In genomic region chr5:122300071-122300518, GRCm38 (mm10) we compare ENCODE assay signal across 19 mouse cellular contexts. TPM values are rescaled to one million over a fixed set of nuclear protein-coding genes. Genes with fewer than 3 reads are reported as not detected.
DNase-seq lines count a peak whose midpoint lies in the region; ATAC-seq and TF ChIP-seq lines count a peak whose summit lies in the region.
"Had no signal": no experiment of that assay in that cellular context is flagged by ENCODE, and none has a peak within 500 bp of the region (broad histone marks: within the 10 kb centered on the region; RNA-seq: fewer than 3 reads in every experiment).

No protein-coding gene starts in this region.

- no peak for TF ChIP-seq CTCF in heart, postnatal 0 days (IDR thresholded peaks at IDR 0.05; ENCODE audit: low read depth)

- WGBS in heart, postnatal 0 days, result 72% methylated on average over 6 of the region's 6 CpGs
- 85% methylated on average over 6 of the region's 6 CpGs for WGBS in heart, embryonic 12.5 days

- H3K4me3 ChIP-seq in heart, postnatal 0 days (ENCODE audit: low read depth, low read length), result no peak overlapping the region
- H3K4me3 ChIP-seq in heart, embryonic 12.5 days, result no peak overlapping the region
- H3K4me3 ChIP-seq: erythroblast, embryonic 14.5 days; left cerebral cortex, adult 2 months; neural tube, embryonic 15.5 days; stomach, embryonic 15.5 days had no signal

- peak overlapping the region; percentile 20; the same call in 1 of the 2 replicates for H3K27ac ChIP-seq in heart, postnatal 0 days (ENCODE audit: low read depth)
- H3K27ac ChIP-seq in heart, embryonic 12.5 days (ENCODE audit: poor library complexity, severe bottlenecking), result no peak overlapping the region
- H3K27ac ChIP-seq: left cerebral cortex, adult 2 months; neural tube, embryonic 15.5 days; stomach, embryonic 15.5 days had no signal

- peak; percentile 66 for DNase-seq in cerebellum, adult 11-12 months
- DNase-seq in cerebellum, adult 8-10 months, result no peak
- no peak for DNase-seq in heart, postnatal 0 days (ENCODE audit: low spot score)
- DNase-seq in brain, adult 2 months (ENCODE audit: low read depth, low spot score), result peak; percentile 89
- peak; percentile 60 for DNase-seq in skeletal muscle tissue, adult 2 months (ENCODE audit: low read depth, low spot score)
- DNase-seq in kidney, adult 18-20 months, result no peak
- DNase-seq: adrenal gland, postnatal 10 days; heart, postnatal 14 days; kidney, adult 9 months; lung, adult 18-20 months; lung, postnatal 36 days had no signal

- H3K4me1 ChIP-seq in heart, postnatal 0 days (ENCODE audit: control insufficient read depth, insufficient read depth), result peaks cover 33% of the 10 kb centered on the region
- H3K4me1 ChIP-seq in heart, embryonic 12.5 days (replicated peaks), result peaks cover 55% of the 10 kb centered on the region

- ATAC-seq in heart, postnatal 0 days (ENCODE audit: insufficient read depth, low read depth), result no peak
- ATAC-seq in heart, embryonic 12.5 days (ENCODE audit: insufficient number of reproducible peaks, low FRiP score), result no peak
- ATAC-seq in inflammation-experienced regulatory T-cells, adult 6 months, result no peak
- ATAC-seq: hindbrain, embryonic 16.5 days had no signal

- H3K9ac ChIP-seq in heart, postnatal 0 days (replicated peaks; ENCODE audit: low read depth, low read length), result no peak overlapping the region
- no peak overlapping the region for H3K9ac ChIP-seq in heart, embryonic 12.5 days
- H3K9ac ChIP-seq: neural tube, embryonic 15.5 days; stomach, embryonic 15.5 days had no signal

- H3K27me3 ChIP-seq in heart, postnatal 0 days (ENCODE audit: control insufficient read depth, insufficient read depth, low read length), result no peaks in the 10 kb centered on the region
- H3K27me3 ChIP-seq in heart, embryonic 12.5 days (replicated peaks), result no peaks in the 10 kb centered on the region
- H3K27me3 ChIP-seq: neural tube, embryonic 15.5 days; stomach, embryonic 15.5 days had no signal

- no peak for TF ChIP-seq EP300 in heart, postnatal 0 days (IDR thresholded peaks at IDR 0.05; ENCODE audit: low read depth)

- no peaks in the 10 kb centered on the region; the same call in 1 of the 2 replicates for H3K36me3 ChIP-seq in heart, postnatal 0 days (replicated peaks; ENCODE audit: control insufficient read depth, insufficient read depth, low read length)
- peaks cover 4% of the 10 kb centered on the region; the same call in 1 of the 2 replicates for H3K36me3 ChIP-seq in heart, embryonic 12.5 days
- H3K36me3 ChIP-seq: neural tube, embryonic 15.5 days; stomach, embryonic 15.5 days had no signal

- H3K4me2 ChIP-seq in heart, postnatal 0 days (ENCODE audit: low read depth, low read length), result no peak overlapping the region
- H3K4me2 ChIP-seq in heart, embryonic 12.5 days, result no peak overlapping the region
- H3K4me2 ChIP-seq: midbrain, embryonic 11.5 days; neural tube, embryonic 15.5 days; stomach, embryonic 15.5 days had no signal

- H3K9me3 ChIP-seq in heart, postnatal 0 days (replicated peaks; ENCODE audit: control insufficient read depth, low read length), result no peaks in the 10 kb centered on the region
- H3K9me3 ChIP-seq in heart, embryonic 12.5 days (replicated peaks), result no peaks in the 10 kb centered on the region
- H3K9me3 ChIP-seq: neural tube, embryonic 15.5 days; stomach, embryonic 15.5 days had no signal

RNA-seq across cellular contexts. Expression of gene Pptc7, which starts 15.9 kb away (rescaled TPM):
- 33.9 and 40.3 TPM in 2 replicates for total RNA-seq in heart, postnatal 0 days (2014; rRNA removed; ENCODE audit: low replicate concordance)
- polyA plus RNA-seq in heart, postnatal 0 days (2015; fragmentation: Nextera tagmentation; extraction: Ambion mirVana), result 16.8 and 20.5 TPM in 2 replicates
- 13.4 and 14.3 TPM in 2 replicates for polyA plus RNA-seq in heart, embryonic 12.5 days (2016; fragmentation: Nextera tagmentation; extraction: Ambion mirVana)
- polyA plus RNA-seq in inflammation-experienced regulatory T-cells, adult 6 months (2017; shearing (Covaris generic)), result 10 to 100 TPM in 2 of 3 experiments, 1 to 10 TPM in 1; 9.6 to 21.6 (median 20.9) TPM

RNA-seq across cellular contexts. Expression of gene Tctn1, which starts 35.8 kb away (rescaled TPM):
- total RNA-seq in heart, postnatal 0 days (2014; rRNA removed; ENCODE audit: low replicate concordance), result 5.7 and 21.6 TPM in 2 replicates
- polyA plus RNA-seq in heart, postnatal 0 days (2015; fragmentation: Nextera tagmentation; extraction: Ambion mirVana), result 2.3 TPM in 2 replicates
- 2.7 and 3.2 TPM in 2 replicates for polyA plus RNA-seq in heart, embryonic 12.5 days (2016; fragmentation: Nextera tagmentation; extraction: Ambion mirVana)
- polyA plus RNA-seq in inflammation-experienced regulatory T-cells, adult 6 months (2017; shearing (Covaris generic)), result 1 to 10 TPM in 1 of 3 experiments, under 1 TPM in 2; 0.68 to 1.7 (median 0.90) TPM

RNA-seq across cellular contexts. Expression of gene Rad9b, which starts 53.9 kb away (rescaled TPM):
- 2.0 and 13.9 TPM in 2 replicates for total RNA-seq in heart, postnatal 0 days (2014; rRNA removed; ENCODE audit: low replicate concordance)
- polyA plus RNA-seq in heart, postnatal 0 days (2015; fragmentation: Nextera tagmentation; extraction: Ambion mirVana), result 7.5 and 8.2 TPM in 2 replicates
- 7.8 and 9.1 TPM in 2 replicates for polyA plus RNA-seq in heart, embryonic 12.5 days (2016; fragmentation: Nextera tagmentation; extraction: Ambion mirVana)
- polyA plus RNA-seq in inflammation-experienced regulatory T-cells, adult 6 months (2017; shearing (Covaris generic)), result 10 to 100 TPM in 2 of 3 experiments, 1 to 10 TPM in 1; 6.1 to 16.8 (median 13.9) TPM
- polyA plus RNA-seq: erythroblast, embryonic 14.5 days had no signal

RNA-seq across cellular contexts. Expression of gene Vps29, which starts 54.1 kb away (rescaled TPM):
- 84.0 and 92.5 TPM in 2 replicates for total RNA-seq in heart, postnatal 0 days (2014; rRNA removed; ENCODE audit: low replicate concordance)
- 184 and 206 TPM in 2 replicates for polyA plus RNA-seq in heart, postnatal 0 days (2015; fragmentation: Nextera tagmentation; extraction: Ambion mirVana)
- 219 and 232 TPM in 2 replicates for polyA plus RNA-seq in heart, embryonic 12.5 days (2016; fragmentation: Nextera tagmentation; extraction: Ambion mirVana)
- 100 to 1,000 TPM; 206 to 295 (median 210) TPM for polyA plus RNA-seq in inflammation-experienced regulatory T-cells, adult 6 months (2017; shearing (Covaris generic))

Comparison
In these comparisons a context has a peak if more than half of its experiments do, and no peak if none do; other contexts are left out.
1. DNase-seq: peak in cerebellum, adult 11-12 months (single experiment), brain, adult 2 months (single experiment) and skeletal muscle tissue, adult 2 months (single experiment); none in cerebellum, adult 8-10 months (single experiment), heart, postnatal 0 days (single experiment) and kidney, adult 18-20 months (single experiment).